Mouse (Mus musculus) spleen, postnatal 0 days (tissue): ENCODE data around the gene Tcaf2. TPM values are rescaled to one million over a fixed set of nuclear protein-coding genes. Genes with fewer than 3 reads are reported as not detected.

Experiments
- polyA plus RNA-seq: library from polyadenylated mRNA; unstranded; fragments of >200 nt; fragmentation: Nextera tagmentation; extraction: Ambion mirVana; gene quantifications from 2 replicates; pipeline ENCODE4 v1.2.1, GENCODE M21; 2015

The Tcaf2 gene
- polyA plus RNA-seq = 0.98 and 1.0 TPM in 2 replicates

DNA sequence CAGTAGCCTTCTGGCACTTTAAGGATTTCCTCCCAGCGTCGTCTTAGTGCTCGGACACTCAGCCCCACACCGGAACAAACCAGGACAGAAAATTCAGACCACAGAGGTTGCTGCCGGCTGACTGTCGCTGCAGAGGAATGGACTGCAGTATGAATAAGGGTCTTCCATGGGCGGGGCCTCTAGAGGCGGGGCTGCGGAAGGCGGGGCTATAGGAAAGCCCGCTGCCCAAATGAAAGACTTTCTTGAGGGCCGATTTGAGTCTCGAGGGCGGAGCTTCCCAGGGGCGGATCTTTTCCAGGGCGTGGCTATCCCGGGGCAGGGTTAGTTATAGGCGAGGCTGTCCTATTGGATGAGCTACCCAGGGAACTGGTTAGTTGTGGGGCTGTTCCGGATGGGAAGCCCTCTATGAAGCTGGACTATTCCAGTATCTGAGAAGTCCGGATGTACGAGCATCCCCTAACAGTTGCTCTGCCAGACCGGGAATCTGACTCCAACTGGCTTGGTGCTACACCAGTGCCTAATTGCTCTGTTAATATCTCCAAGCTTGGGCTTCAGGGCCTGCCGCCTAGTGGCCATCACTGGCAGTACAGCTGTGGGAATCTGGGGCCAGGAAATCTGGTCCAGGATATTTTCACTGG lies at the start of gene Tcaf2:
Tcaf2 (minus strand) TSS at position 343 of the 638 bp plus-strand sequence.

DNA sequence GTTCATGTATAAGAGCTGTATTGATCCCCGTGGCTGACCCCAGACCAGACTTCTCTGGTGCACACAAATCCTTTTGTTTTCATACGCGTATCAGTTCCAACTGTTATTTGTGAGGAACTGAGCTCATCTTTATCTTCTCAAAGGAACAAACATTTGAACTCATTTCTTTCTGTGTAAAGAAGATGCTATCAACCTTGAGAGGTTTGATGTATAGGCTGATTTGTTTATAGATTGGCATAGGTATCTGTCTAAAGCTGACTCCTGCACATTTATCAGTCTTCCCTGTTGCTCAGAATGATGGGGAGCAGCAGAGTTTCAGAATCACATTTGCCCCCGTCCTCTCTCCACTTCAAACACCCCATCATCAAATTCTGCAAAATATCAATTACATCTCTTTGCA lies 47.5 kb downstream of the Tcaf2 start, which contains the start of gene Tcaf3:
Tcaf3 (minus strand) TSS at position 101 of the 400 bp plus-strand sequence.

Other genes starting within 250 kb of the Tcaf2 start
- gene Tas2r143, start 245.0 kb downstream of the Tcaf2 start, polyA plus RNA-seq = not detected in 2 replicates
- 0.14 TPM in 1 of 2 replicates, not detected in the other for gene Tas2r135, start 239.8 kb downstream of the Tcaf2 start, polyA plus RNA-seq
- gene Tas2r126, start 210.7 kb downstream of the Tcaf2 start, polyA plus RNA-seq = not detected in 2 replicates
- 0.07 and 0.08 TPM in 2 replicates for gene Olfr458, start 180.1 kb downstream of the Tcaf2 start, polyA plus RNA-seq
- 0.05 TPM in 1 of 2 replicates, not detected in the other for gene Olfr457, start 168.9 kb downstream of the Tcaf2 start, polyA plus RNA-seq
- gene Olfr456, start 158.0 kb downstream of the Tcaf2 start, polyA plus RNA-seq = 0.12 and 0.16 TPM in 2 replicates
- gene Olfr455, start 97.7 kb downstream of the Tcaf2 start, polyA plus RNA-seq = 0.11 TPM in 1 of 2 replicates, not detected in the other
- not detected in 2 replicates for gene Tcaf3, start 47.6 kb downstream of the Tcaf2 start, polyA plus RNA-seq
- 8.9 and 10.6 TPM in 2 replicates for gene Tcaf1, start 64.8 kb upstream of the Tcaf2 start, polyA plus RNA-seq
- gene Olfr453, start 94.1 kb upstream of the Tcaf2 start, polyA plus RNA-seq = not detected in 2 replicates
- gene Olfr38, start 111.2 kb upstream of the Tcaf2 start, polyA plus RNA-seq = not detected in 2 replicates
- not detected in 2 replicates for gene Olfr452, start 139.8 kb upstream of the Tcaf2 start, polyA plus RNA-seq
- not detected in 2 replicates for gene Olfr450, start 166.7 kb upstream of the Tcaf2 start, polyA plus RNA-seq
- gene Olfr449, start 189.1 kb upstream of the Tcaf2 start, polyA plus RNA-seq = not detected in 2 replicates
- gene Olfr448, start 245.2 kb upstream of the Tcaf2 start, polyA plus RNA-seq = not detected in 2 replicates